Mouse (Mus musculus) c-Kit-positive CD71-negative TER-119-negative erythroid progenitor cells, embryonic 14.5 days (primary cell): ENCODE measurements around the gene Tex13b.
"Not testable (repeated sequence)": the region's sequence is repeated elsewhere in the genome, so short reads cannot be mapped to it uniquely, and the experiment has no call there.

Source experiments
- DNase-seq: peaks from one replicate; pipeline ENCODE4 v3.0.0-alpha.2; 2013; ENCODE audit warnings: low read depth

Gene Tex13b

DNA sequence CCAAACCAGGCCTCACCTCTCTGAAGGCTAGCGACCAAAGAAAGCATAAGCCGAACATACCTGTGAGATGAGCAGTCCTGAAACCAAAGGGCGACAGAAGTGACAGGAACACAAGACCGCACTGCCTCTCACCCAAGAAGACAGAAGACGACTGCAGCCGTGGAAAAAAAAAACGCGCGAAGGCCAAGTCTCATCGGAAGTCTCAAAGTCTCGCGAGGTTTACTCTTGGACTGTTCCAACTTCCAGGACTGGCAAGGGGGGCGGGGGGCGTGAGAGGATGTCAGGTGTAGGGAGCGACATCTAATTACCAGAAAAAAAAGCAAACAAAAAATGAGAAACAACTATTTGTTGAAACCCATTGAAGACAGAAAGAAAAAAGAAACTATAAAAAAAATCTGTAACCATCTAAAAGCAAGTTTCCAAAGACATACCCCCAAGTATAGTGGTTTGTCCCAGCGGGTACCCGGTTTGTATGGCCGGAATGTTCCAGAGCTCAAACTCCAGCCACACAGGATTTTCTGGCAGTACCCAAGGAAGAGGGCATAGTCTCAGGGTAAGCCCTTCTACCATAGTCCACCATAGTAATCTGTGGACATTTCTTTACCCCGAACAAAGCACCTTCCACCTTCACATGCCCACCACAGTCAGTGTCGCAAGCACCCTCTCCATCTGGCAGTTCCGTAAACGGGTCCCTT is at the start of gene Tex13b:
TSS of gene Tex13b (minus strand) at position 122 of the 695 bp plus-strand sequence.
- DNase-seq, result no peak

GRCm38 (mm10) chrX:140862760-140863159 is 49.5 kb upstream of the Tex13b start:
- DNase-seq, result no peak

- DNase-seq, result peak; percentile 19
These were observed 44.2 kb upstream of the Tex13b start for GRCm38 (mm10) chrX:140857445-140857844.

DNA sequence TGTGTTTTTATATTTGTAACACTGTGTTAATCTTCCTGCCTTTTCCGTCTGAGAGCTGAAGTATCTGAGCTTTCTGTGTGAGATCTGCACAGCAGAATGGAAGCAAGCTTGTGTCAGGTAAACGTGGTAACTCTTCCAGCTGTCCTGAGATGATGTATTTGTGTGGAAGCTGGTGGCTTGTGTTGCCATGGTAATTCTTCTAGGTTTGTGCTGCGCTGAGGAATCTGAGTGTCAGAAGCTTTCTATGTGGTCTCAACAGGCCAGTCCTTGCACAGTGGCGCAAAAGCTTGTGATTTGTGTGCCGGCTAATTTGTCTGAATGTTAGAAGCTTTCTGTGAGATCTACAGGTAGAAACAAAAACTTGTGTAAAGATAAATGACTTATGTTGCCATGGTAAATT is 43.8 kb upstream of the Tex13b start:
- DNase-seq, result not testable (repeated sequence)

DNA sequence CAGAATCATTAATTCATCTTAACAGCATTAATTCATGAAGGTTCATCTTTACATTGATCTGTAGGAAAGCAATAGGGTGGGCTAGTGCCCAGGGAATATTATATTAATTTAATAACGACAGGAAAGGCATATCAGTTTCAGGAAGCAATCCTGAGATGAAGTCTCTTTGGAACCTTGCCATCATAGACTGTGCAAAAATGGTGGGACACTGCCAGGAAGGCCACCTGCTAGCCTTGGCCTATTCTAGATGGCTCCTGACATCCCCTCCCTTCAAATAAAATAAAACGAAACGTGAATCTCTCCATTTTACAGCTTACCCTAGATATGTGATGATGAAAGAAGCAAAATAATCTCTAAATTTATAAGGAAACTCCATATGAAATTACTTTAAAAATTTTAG is 41.3 kb upstream of the Tex13b start:
- DNase-seq, result no peak

- DNase-seq, result not testable (repeated sequence)
These were observed 32.2 kb upstream of the Tex13b start for GRCm38 (mm10) chrX:140845401-140845800.

DNA sequence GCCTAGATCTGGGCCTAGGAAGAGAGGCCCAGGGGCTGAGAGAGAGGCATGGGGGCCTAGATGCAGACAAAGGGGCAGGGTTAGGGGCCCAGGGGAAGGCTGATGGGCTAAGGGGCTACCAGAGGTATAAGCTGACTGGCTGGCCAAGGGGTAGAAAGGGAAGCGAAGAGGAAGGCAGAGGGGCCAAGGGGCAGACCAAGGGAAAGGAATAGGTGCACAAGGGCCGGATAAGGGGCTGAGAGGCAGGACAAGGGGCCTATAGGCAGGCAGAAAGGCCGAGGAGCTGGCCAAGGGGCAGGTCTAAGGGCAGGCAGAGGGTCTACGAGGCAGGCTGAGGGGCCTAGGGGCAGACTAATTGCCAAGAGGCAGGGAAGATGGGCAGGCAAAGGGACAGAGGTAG is 26.7 kb upstream of the Tex13b start:
- no peak for DNase-seq

DNA sequence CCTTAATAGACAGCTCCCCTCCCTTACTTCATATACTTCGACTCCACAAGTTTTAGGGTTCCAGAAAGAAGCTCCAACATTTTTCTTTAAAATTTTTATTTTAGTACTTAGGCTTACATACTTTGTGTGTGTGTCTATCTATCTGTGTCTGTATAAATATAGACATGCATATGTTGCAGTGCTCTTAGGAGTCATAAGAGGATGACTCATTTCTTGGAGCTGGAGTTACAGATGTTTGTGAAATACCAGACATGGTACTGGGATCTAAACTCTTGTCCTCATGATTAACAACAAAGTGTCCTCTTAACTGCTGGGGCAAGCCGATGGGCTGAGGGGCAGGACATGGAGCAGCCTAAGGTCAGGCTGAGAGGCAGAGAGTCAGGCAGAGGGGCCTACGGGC is 24.8 kb upstream of the Tex13b start:
- DNase-seq, result no peak

- DNase-seq, result no peak
These were observed 18.5 kb upstream of the Tex13b start for GRCm38 (mm10) chrX:140831706-140832105.

GRCm38 (mm10) chrX:140822295-140822694 is 9.1 kb upstream of the Tex13b start:
- no peak for DNase-seq

GRCm38 (mm10) chrX:140805340-140805739 is 7.9 kb downstream of the Tex13b start:
- no peak for DNase-seq

- no peak for DNase-seq
These were observed 43.4 kb downstream of the Tex13b start for GRCm38 (mm10) chrX:140769794-140770193.
